Mouse (Mus musculus) testis, postnatal 10 days (tissue): ENCODE data around the gene Gm5617.
"Not testable (repeated sequence)": the region's sequence is repeated elsewhere in the genome, so short reads cannot be mapped to it uniquely, and the experiment has no call there.

Source experiments
- DNase-seq: peaks from one replicate; pipeline ENCODE4 v3.0.0; 2021; ENCODE audit warnings: low spot score

The Gm5617 gene

GRCm38 (mm10) chr9:48494817-48495547, at the start of gene Gm5617, which contains the start of gene Rbm7:
Gm5617 (plus strand) TSS chr9:48495442.
Rbm7 (minus strand) TSS chr9:48495299.
- peak; percentile 94 for DNase-seq

GRCm38 (mm10) chr9:48447783-48448209, 47.4 kb upstream of the Gm5617 start:
- peak; percentile 42 for DNase-seq

GRCm38 (mm10) chr9:48450066-48450465, 45.2 kb upstream of the Gm5617 start:
- DNase-seq, result no peak

GRCm38 (mm10) chr9:48455961-48456360, 39.3 kb upstream of the Gm5617 start:
- DNase-seq, result no peak

- no peak for DNase-seq
Measured at GRCm38 (mm10) chr9:48458879-48459278, 36.4 kb upstream of the Gm5617 start.

GRCm38 (mm10) chr9:48459391-48459790, 35.9 kb upstream of the Gm5617 start:
- no peak for DNase-seq

GRCm38 (mm10) chr9:48460720-48461119, 34.5 kb upstream of the Gm5617 start:
- no peak for DNase-seq

GRCm38 (mm10) chr9:48461545-48461944, 33.7 kb upstream of the Gm5617 start:
- no peak for DNase-seq

- no peak for DNase-seq
Measured at GRCm38 (mm10) chr9:48465671-48466070, 29.6 kb upstream of the Gm5617 start.

- DNase-seq, result peak; percentile 84
Measured at GRCm38 (mm10) chr9:48466804-48467203, 28.4 kb upstream of the Gm5617 start.

GRCm38 (mm10) chr9:48467471-48467870, 27.8 kb upstream of the Gm5617 start:
- not testable (repeated sequence) for DNase-seq

GRCm38 (mm10) chr9:48472441-48473025, 22.7 kb upstream of the Gm5617 start:
- no peak for DNase-seq

GRCm38 (mm10) chr9:48473131-48473530, 22.1 kb upstream of the Gm5617 start:
- no peak for DNase-seq

- DNase-seq, result no peak
Measured at GRCm38 (mm10) chr9:48474367-48474766, 20.9 kb upstream of the Gm5617 start.

GRCm38 (mm10) chr9:48476236-48477165, 18.7 kb upstream of the Gm5617 start:
- DNase-seq, result no peak

- DNase-seq, result no peak
Measured at GRCm38 (mm10) chr9:48478808-48479207, 16.4 kb upstream of the Gm5617 start.

GRCm38 (mm10) chr9:48479838-48480410, 15.3 kb upstream of the Gm5617 start:
- no peak for DNase-seq

GRCm38 (mm10) chr9:48480411-48481213, 14.6 kb upstream of the Gm5617 start, which contains the start of gene Rexo2:
Rexo2 (minus strand) TSS chr9:48480623.
- DNase-seq, result peak; percentile 97

- DNase-seq, result no peak
Measured at GRCm38 (mm10) chr9:48481214-48482134, 13.8 kb upstream of the Gm5617 start.

- DNase-seq, result peak; percentile 73
Measured at GRCm38 (mm10) chr9:48495548-48495932, 298 bp downstream of the Gm5617 start.
